Mouse (Mus musculus) retina, embryonic 14.5 days (tissue): ENCODE data around the gene Mosmo.

Experiments used
- DNase-seq: peaks from one replicate; pipeline ENCODE4 v3.0.0-alpha.2; 2015; ENCODE audit warnings: low spot score

The Mosmo gene

DNA sequence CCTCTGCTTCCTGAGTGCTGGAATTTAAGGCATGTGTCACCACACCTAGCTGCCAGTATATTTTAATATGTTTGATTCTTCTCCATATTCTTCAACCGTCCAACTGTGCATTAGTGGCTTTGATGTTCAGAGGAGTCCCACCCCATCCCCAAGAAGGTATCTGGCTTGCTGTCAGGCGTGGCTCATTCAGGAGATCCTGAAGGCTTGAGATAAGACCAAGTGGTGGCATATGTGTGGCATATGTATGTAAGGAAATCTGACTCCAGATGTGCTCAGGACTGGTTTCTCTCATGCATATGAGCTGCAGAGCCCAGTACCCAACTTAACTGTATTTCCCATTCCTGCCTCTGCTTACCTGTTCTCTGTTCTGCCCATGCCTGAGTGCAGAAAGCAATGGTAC, 100.6 kb downstream of the Mosmo start:
- DNase-seq = no peak
